Mouse (Mus musculus) limb, embryonic 14.5 days (tissue): ENCODE results near the gene Slco2b1. TPM values are rescaled to one million over a fixed set of nuclear protein-coding genes. Genes with fewer than 3 reads are reported as not detected.

Experiments used
- ATAC-seq: fragments of 200-750 bp; cut with Nextera tagmentation; 2 replicates; pipeline ENCODE4 v1.8.0; 2017; ENCODE audit warnings: low read depth, moderate number of reproducible peaks, moderate TSS enrichment; ENCODE audit not compliant: low FRiP score
- DNase-seq: peaks from one replicate; pipeline ENCODE4 v3.0.0-alpha.2; 2015; ENCODE audit warnings: low spot score
- H3K27ac ChIP-seq: fragments of 300-500 bp; sonication (generic); replicated peaks from 2 replicates; pipeline ENCODE4 v1.5.1; 2014; ENCODE audit warnings: low read depth, mild to moderate bottlenecking, low read length, moderate library complexity, mixed read lengths
- H3K27me3 ChIP-seq: fragments of 300-500 bp; sonication (generic); 2 replicates; pipeline ENCODE4 v1.6.1; 2014; ENCODE audit warnings: low read length, mixed read lengths; ENCODE audit not compliant: control insufficient read depth, insufficient read depth
- H3K36me3 ChIP-seq: fragments of 300-500 bp; sonication (generic); 2 replicates; pipeline ENCODE4 v1.6.1; 2014; ENCODE audit warnings: mild to moderate bottlenecking, low read length, moderate library complexity, mixed read lengths; ENCODE audit not compliant: control insufficient read depth, insufficient read depth
- H3K4me1 ChIP-seq: fragments of 300-500 bp; sonication (generic); 2 replicates; pipeline ENCODE4 v1.6.1; 2014; ENCODE audit warnings: antibody characterized with exemption, low read length, mixed read lengths; ENCODE audit not compliant: control insufficient read depth, insufficient read depth
- H3K4me2 ChIP-seq: fragments of 300-500 bp; sonication (generic); replicated peaks from 2 replicates; pipeline ENCODE4 v1.6.1; 2014; ENCODE audit warnings: low read depth, mild to moderate bottlenecking, low read length, moderate library complexity; ENCODE audit not compliant: severe bottlenecking
- H3K4me3 ChIP-seq: fragments of 300-500 bp; sonication (generic); replicated peaks from 2 replicates; pipeline ENCODE4 v1.5.1; 2014; ENCODE audit warnings: low read length
- H3K9ac ChIP-seq: fragments of 300-500 bp; sonication (generic); 2 replicates; pipeline ENCODE4 v1.6.1; 2014; ENCODE audit warnings: mild to moderate bottlenecking, low read depth, low read length, moderate library complexity; ENCODE audit not compliant: severe bottlenecking
- H3K9me3 ChIP-seq: fragments of 300-500 bp; sonication (generic); 2 replicates; pipeline ENCODE4 v1.6.1; 2016; ENCODE audit warnings: low read length; ENCODE audit not compliant: control insufficient read depth
- POLR2A ChIP-seq: fragments of 200-500 bp; IDR thresholded peaks from 2 replicates; pipeline ENCODE4 v1.8.0; 2012; ENCODE audit warnings: inconsistent platforms, mild to moderate bottlenecking, moderate library complexity, borderline replicate concordance; ENCODE audit not compliant: insufficient read depth, insufficient read length; ENCODE audit errors: extremely low read depth
- WGBS: fragments of 180-500 bp; shearing (Covaris S2); extraction: QIAGEN DNeasy Blood & Tissue Kit; methylation state at CpG from one replicate; pipeline ENCODE4 v1.1.7; 2014; 5-methylcytosine and 5-hydroxymethylcytosine counted together
- polyA plus RNA-seq, 2 experiments: library from polyadenylated mRNA; depleted of rRNA in 1 of 2; stranded (reverse) in 1 of 2; unstranded in 1 of 2; fragments of >200 nt; fragmentation: Nextera tagmentation in 1 of 2; extraction: Ambion mirVana in 1 of 2; gene quantifications; 2 replicates each; pipeline versions ENCODE4 v1.2.1 to v1.2.3; 2012 to 2014

Slco2b1 gene
- polyA plus RNA-seq, 2 experiments, result 3.2 to 4.7 TPM

- H3K27ac ChIP-seq, result 0 out of 2 replicates have a peak overlapping the region, but pooled peaks have one; percentile 4
- ATAC-seq (no peak), DNase-seq (no peak)
- H3K9me3 ChIP-seq, result no peaks in the 10 kb centered on the region
- H3K4me1 ChIP-seq, result peaks cover 16% of the 10 kb centered on the region
- no peak overlapping the region for H3K4me2 ChIP-seq
- 33% methylated on average over 4 of the region's 4 CpGs for WGBS
- H3K36me3 ChIP-seq, result no peaks in the 10 kb centered on the region
- no peak overlapping the region for H3K4me3 ChIP-seq
- no peaks in the 10 kb centered on the region for H3K27me3 ChIP-seq
- no peak for TF ChIP-seq POLR2A
- H3K9ac ChIP-seq, result no peak overlapping the region
Observed at GRCm38 (mm10) chr7:99707038-99707595, 4.0 kb downstream of the Slco2b1 start.

GRCm38 (mm10) chr7:99706341-99707037 lies 4.7 kb downstream of the Slco2b1 start:
- Histone ChIP-seq H3K27me3 (no peaks in the 10 kb centered on the region), H3K9ac (no peak overlapping the region), H3K36me3 (no peaks in the 10 kb centered on the region), H3K4me2 (no peak overlapping the region), H3K9me3 (no peaks in the 10 kb centered on the region), H3K4me1 (peaks cover 16% of the 10 kb centered on the region), H3K4me3 (no peak overlapping the region), H3K27ac (no peak overlapping the region)
- WGBS, result 48% methylated on average over 4 of the region's 4 CpGs
- ATAC-seq, result peak; percentile 34; the same call in 1 of the 2 replicates
- no peak for DNase-seq
- no peak for TF ChIP-seq POLR2A

- ATAC-seq (no peak), DNase-seq (no peak)
- TF ChIP-seq POLR2A, result no peak
- Histone ChIP-seq H3K36me3 (no peaks in the 10 kb centered on the region), H3K27me3 (no peaks in the 10 kb centered on the region), H3K4me2 (no peak overlapping the region), H3K4me3 (no peak overlapping the region), H3K27ac (no peak overlapping the region), H3K9ac (no peak overlapping the region), H3K4me1 (peaks cover 16% of the 10 kb centered on the region), H3K9me3 (no peaks in the 10 kb centered on the region)
- WGBS, result 81% methylated on average over 3 of the region's 3 CpGs
Observed at GRCm38 (mm10) chr7:99704736-99705519, 6.2 kb downstream of the Slco2b1 start.

- no peak for DNase-seq
- H3K9me3 ChIP-seq, result no peaks in the 10 kb centered on the region
- 47% methylated on average over 6 of the region's 6 CpGs for WGBS
- H3K27ac ChIP-seq, result no peak overlapping the region
- H3K4me2 ChIP-seq, result no peak overlapping the region
- TF ChIP-seq POLR2A, result no peak
- H3K27me3 ChIP-seq, result no peaks in the 10 kb centered on the region
- no peaks in the 10 kb centered on the region for H3K36me3 ChIP-seq
- ATAC-seq, result no peak
- no peak overlapping the region for H3K4me3 ChIP-seq
- H3K9ac ChIP-seq, result no peak overlapping the region
- peaks cover 11% of the 10 kb centered on the region for H3K4me1 ChIP-seq
Observed at GRCm38 (mm10) chr7:99702201-99702600, 8.9 kb downstream of the Slco2b1 start.

GRCm38 (mm10) chr7:99700641-99701040 lies 10.5 kb downstream of the Slco2b1 start:
- Histone ChIP-seq H3K36me3 (no peaks in the 10 kb centered on the region), H3K27me3 (no peaks in the 10 kb centered on the region), H3K27ac (no peak overlapping the region), H3K9me3 (no peaks in the 10 kb centered on the region), H3K4me2 (no peak overlapping the region), H3K4me3 (no peak overlapping the region), H3K4me1 (no peaks in the 10 kb centered on the region; the same call in 1 of the 2 replicates), H3K9ac (no peak overlapping the region)
- 72% methylated on average over 4 of the region's 4 CpGs for WGBS
- DNase-seq, result no peak
- TF ChIP-seq POLR2A, result no peak
- no peak for ATAC-seq
